Mouse (Mus musculus) gastrocnemius, postnatal 10 days (tissue): ENCODE results near the gene Mindy3. TPM values are rescaled to one million over a fixed set of nuclear protein-coding genes. Genes with fewer than 3 reads are reported as not detected.
"Not testable (repeated sequence)": the region's sequence is repeated elsewhere in the genome, so short reads cannot be mapped to it uniquely, and the experiment has no call there.

ENCODE experiments used
- DNase-seq: peaks from one replicate; pipeline ENCODE4 v3.0.0; 2021; ENCODE audit warnings: mixed read lengths
- long read RNA-seq, 2 experiments: library from polyadenylated mRNA; stranded (forward); transcript quantifications; one replicate each; pipeline ENCODE4 v2.0.0; 2021
- total RNA-seq, 2 experiments: library from RNA; stranded (reverse); gene quantifications; 2 replicates each; pipeline ENCODE4 v1.2.3; 2021

Mindy3 gene
- total RNA-seq, result 10 to 100 TPM; 14.9 to 18.4 TPM
- long read RNA-seq, experiment 1, transcript Mindy3-201 (15 exons, 2,344 nt), result major isoform, 6 of 16 reads
- long read RNA-seq, experiment 1, partial matches to known transcripts, result 0 of 16 reads
- long read RNA-seq, experiment 1, other reads (novel, unspliced or antisense), result 8 of 16 reads
- long read RNA-seq, experiment 2, transcript Mindy3-201 (15 exons, 2,344 nt), result major isoform, 5 of 11 reads
- long read RNA-seq, experiment 2, partial matches to known transcripts, result 0 of 11 reads
- long read RNA-seq, experiment 2, other reads (novel, unspliced or antisense), result 4 of 11 reads

GRCm38 (mm10) chr2:12419262-12419655 is at the start of gene Mindy3:
Mindy3 (minus strand) TSS chr2:12419470.
- peak; percentile 91 for DNase-seq

GRCm38 (mm10) chr2:12459732-12460131 is 40.5 kb upstream of the Mindy3 start:
- no peak for DNase-seq

DNA sequence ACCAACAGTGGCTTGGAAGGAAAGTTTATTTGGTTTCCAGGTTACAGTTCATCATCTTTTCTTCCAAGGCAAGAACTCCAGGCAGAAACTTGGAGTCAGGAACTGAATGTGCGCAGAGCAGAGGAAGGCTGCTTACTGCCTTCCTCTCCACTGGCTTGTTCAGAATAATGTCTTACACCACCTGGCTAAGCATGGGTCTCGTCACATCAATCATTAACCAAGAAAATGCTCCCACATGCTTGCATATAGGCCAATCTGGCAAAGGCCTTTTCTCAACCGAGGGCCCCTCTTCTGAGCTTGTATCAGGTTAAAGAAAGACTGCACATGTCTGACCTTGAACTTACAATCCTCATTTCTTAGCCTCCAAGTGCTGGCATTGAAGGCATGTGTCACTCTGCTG is 30.8 kb upstream of the Mindy3 start:
- DNase-seq, result no peak

- DNase-seq, result no peak
These were observed 20.9 kb upstream of the Mindy3 start for GRCm38 (mm10) chr2:12440120-12440519.

DNA sequence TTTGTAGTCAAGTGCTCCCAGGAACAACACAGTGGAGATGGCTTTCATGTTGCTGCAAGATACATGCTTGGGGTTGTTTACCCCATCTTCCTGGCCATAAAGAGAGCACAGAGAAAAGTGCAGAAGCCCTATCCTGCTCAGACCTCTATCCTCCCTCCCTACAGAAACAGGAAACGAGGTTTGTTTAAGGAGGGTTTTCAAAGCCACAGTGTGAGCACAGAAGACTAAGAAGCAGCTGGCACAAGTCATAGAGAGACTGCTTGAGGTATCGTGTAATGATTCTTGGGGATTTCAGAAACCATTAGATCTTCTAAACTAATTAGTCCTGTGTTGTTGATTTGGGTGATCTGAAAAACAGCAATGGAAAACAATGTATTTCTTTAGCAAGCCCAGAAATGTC is 20.3 kb upstream of the Mindy3 start:
- no peak for DNase-seq

DNA sequence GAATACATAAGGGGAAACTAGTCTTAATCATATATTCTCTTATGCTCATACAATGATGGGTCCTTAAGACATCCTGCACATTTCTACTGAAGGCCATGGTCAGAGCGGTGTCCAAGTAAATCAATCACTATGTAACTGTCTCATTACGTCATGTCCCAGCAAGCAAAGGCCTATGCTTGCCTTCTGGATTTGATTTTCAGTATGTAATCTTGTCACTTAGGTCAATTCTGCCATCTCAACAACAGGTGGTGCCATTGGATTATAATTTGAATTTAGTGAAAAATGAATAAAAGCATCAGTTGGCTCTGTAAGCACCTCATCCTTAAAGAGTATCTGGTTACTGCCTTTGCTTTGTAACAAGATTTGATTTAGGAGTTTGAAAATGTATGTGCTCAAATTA is 18.9 kb upstream of the Mindy3 start:
- DNase-seq, result no peak

- DNase-seq, result no peak
These were observed 12.8 kb upstream of the Mindy3 start for GRCm38 (mm10) chr2:12432055-12432454.

GRCm38 (mm10) chr2:12424374-12424773 is 5.1 kb upstream of the Mindy3 start:
- DNase-seq, result no peak

GRCm38 (mm10) chr2:12423426-12423825 is 4.2 kb upstream of the Mindy3 start:
- not testable (repeated sequence) for DNase-seq

- DNase-seq, result peak; percentile 45
These were observed 572 bp downstream of the Mindy3 start for GRCm38 (mm10) chr2:12418534-12419261.

DNA sequence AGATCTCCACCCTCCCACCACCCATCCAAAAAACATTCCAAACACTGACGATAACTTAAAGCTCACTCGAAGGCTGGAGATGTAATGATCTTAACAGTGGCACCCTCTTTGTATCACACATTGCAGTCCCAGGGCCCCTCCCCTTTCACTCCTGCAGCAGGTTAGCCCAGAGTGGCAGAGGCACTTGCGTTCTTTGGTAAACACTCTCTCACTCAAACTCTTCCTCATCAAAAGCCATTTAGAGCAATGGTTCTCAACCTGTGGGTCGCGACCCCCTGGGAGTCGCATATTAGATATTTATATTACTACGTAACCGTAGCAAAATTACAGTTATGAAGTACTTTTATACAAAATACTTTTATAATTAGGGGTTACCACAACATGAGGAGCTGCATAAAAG is 1.1 kb downstream of the Mindy3 start:
- DNase-seq, result no peak

GRCm38 (mm10) chr2:12412309-12412708 is 7.0 kb downstream of the Mindy3 start:
- no peak for DNase-seq

GRCm38 (mm10) chr2:12411129-12411528 is 8.1 kb downstream of the Mindy3 start:
- DNase-seq, result no peak

- no peak for DNase-seq
These were observed 12.5 kb downstream of the Mindy3 start for GRCm38 (mm10) chr2:12406737-12407136.

DNA sequence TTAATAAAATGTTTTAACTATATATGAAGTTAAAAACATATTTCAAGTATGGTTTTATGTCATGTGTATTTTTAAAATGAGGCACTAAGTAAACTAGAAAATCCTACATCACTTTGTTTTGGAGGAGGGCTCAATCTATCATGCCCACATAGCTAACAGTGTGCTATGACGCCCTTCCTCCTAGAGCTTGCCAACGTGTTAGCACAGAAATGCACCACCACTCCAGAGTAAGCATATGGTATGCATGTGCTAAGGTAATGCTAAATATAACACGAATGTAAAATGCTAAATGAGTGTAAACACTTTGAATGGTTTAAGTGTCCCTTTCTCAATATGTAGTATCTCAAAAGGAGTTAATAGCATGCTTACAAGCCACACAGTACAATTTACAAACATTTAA is 16.8 kb downstream of the Mindy3 start:
- no peak for DNase-seq

- no peak for DNase-seq
These were observed 18.1 kb downstream of the Mindy3 start for GRCm38 (mm10) chr2:12401137-12401536.

DNA sequence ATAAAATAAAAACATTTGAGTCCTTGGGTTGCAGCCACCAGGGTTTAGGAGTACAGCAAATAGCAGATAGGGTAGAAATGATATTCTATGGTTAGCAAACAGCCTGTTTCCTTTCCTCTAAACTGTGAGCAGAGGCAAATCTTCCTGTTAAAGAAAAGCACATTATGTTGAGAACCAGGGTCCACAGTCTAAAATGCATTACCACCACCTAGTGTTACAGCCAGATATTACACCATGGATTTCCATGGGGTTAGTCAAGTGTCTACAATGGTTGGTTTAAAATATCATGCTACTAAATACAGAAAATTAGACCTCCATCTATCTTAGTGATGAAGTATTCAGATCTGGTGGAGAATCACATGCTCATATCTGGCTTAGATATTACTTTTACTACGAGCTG is 30.2 kb downstream of the Mindy3 start:
- peak; percentile 12 for DNase-seq

- DNase-seq, result no peak
These were observed 30.7 kb downstream of the Mindy3 start for GRCm38 (mm10) chr2:12388569-12388968.

DNA sequence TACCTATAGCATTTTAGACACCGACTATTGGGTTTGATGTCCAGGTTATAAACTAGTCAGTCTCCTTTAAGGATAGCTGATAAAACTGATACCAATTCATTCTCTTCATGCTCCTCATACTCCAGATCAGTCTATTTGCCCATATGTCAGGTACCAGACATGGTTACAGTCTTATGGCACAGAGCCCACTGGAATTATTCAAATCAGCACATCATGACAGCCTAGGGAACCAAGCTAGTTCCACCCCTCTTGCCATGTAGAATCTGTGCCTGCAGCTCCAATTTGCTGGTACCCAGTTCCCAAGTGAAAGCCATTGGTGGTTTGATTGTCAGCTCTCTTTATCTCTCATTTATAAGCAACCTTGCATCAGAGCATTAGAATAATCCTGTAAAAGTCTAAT is 34.9 kb downstream of the Mindy3 start:
- DNase-seq, result no peak

- no peak for DNase-seq
These were observed 36.6 kb downstream of the Mindy3 start for GRCm38 (mm10) chr2:12382650-12383049.

- no peak for DNase-seq
These were observed 39.0 kb downstream of the Mindy3 start for GRCm38 (mm10) chr2:12380233-12380632.

DNA sequence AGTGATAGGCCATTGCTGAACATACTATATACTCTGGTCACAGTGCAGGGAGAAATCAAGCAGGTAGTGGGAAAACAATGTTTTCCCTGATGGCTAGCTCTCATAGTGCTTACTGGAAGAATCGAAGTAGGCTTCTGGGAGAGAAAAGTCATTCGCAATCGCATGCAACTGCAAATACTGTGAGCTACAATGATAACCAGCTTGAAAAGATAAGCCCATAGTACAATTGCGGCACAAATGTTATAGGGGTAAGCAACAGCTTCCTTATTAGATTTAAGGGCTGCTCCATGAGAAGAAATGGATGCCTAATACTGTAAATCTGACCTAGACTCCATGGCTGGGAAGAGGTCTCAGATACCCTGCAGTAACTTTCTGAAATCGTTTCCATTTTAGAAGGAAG is 40.7 kb downstream of the Mindy3 start:
- DNase-seq, result no peak

GRCm38 (mm10) chr2:12377024-12377423 is 42.2 kb downstream of the Mindy3 start:
- DNase-seq, result no peak

- DNase-seq, result no peak
These were observed 46.4 kb downstream of the Mindy3 start for GRCm38 (mm10) chr2:12372883-12373282.
